Mouse (Mus musculus) thymus, adult 2 months (tissue): ENCODE measurements around the gene Socs4. TPM values are rescaled to one million over a fixed set of nuclear protein-coding genes. Genes with fewer than 3 reads are reported as not detected.

Experiments
- DNase-seq: peaks from one replicate; pipeline ENCODE4 v3.0.0; 2021
- H3K27ac ChIP-seq: fragments of 200-500 bp; 2 replicates; pipeline ENCODE4 v1.5.1; 2012; ENCODE audit warnings: low read length, control low read depth; ENCODE audit not compliant: control insufficient read depth, insufficient read depth
- H3K27me3 ChIP-seq: fragments of 200-500 bp; 2 replicates; pipeline ENCODE4 v1.6.1; 2012; ENCODE audit warnings: mild to moderate bottlenecking, low read length, moderate library complexity, mixed read lengths; ENCODE audit not compliant: control insufficient read depth, insufficient read depth
- H3K36me3 ChIP-seq: fragments of 200-500 bp; 2 replicates; pipeline ENCODE4 v1.6.1; 2012; ENCODE audit warnings: mild to moderate bottlenecking, low read length, moderate library complexity; ENCODE audit not compliant: control insufficient read depth, insufficient read depth
- H3K4me1 ChIP-seq: fragments of 200-500 bp; replicated peaks from 2 replicates; pipeline ENCODE4 v1.6.1; 2012; ENCODE audit warnings: low read length; ENCODE audit not compliant: control insufficient read depth, insufficient read depth
- H3K4me3 ChIP-seq: fragments of 200-500 bp; 2 replicates; pipeline ENCODE4 v1.5.1; 2012; ENCODE audit warnings: mild to moderate bottlenecking, low read length, control low read depth, moderate library complexity; ENCODE audit not compliant: control insufficient read depth, insufficient read depth
- CTCF ChIP-seq: fragments of 200-500 bp; IDR thresholded peaks from 2 replicates; pipeline ENCODE4 v1.5.1; 2012; ENCODE audit warnings: mild to moderate bottlenecking, control low read depth, low read length, moderate library complexity, borderline replicate concordance; ENCODE audit not compliant: control insufficient read depth, poor library complexity, insufficient read depth; ENCODE audit errors: extremely low read depth
- POLR2A ChIP-seq: fragments of 200-500 bp; IDR thresholded peaks from 2 replicates; pipeline ENCODE4 v1.6.1; 2012; ENCODE audit warnings: mild to moderate bottlenecking, low read length, control low read depth, moderate library complexity; ENCODE audit not compliant: control insufficient read depth, poor library complexity, insufficient read depth; ENCODE audit errors: extremely low read depth
- WGBS: fragments of 180-500 bp; shearing (Covaris S2); methylation state at CpG from one replicate; pipeline ENCODE4 v1.1.7; 2018; 5-methylcytosine and 5-hydroxymethylcytosine counted together
- polyA plus RNA-seq: library from polyadenylated mRNA; depleted of rRNA; stranded (reverse); fragments of >200 nt; gene quantifications from 2 replicates; pipeline ENCODE4 v1.2.3, GENCODE M21; 2012

The Socs4 gene
- polyA plus RNA-seq, 1 experiment: 7.4 TPM

DNA sequence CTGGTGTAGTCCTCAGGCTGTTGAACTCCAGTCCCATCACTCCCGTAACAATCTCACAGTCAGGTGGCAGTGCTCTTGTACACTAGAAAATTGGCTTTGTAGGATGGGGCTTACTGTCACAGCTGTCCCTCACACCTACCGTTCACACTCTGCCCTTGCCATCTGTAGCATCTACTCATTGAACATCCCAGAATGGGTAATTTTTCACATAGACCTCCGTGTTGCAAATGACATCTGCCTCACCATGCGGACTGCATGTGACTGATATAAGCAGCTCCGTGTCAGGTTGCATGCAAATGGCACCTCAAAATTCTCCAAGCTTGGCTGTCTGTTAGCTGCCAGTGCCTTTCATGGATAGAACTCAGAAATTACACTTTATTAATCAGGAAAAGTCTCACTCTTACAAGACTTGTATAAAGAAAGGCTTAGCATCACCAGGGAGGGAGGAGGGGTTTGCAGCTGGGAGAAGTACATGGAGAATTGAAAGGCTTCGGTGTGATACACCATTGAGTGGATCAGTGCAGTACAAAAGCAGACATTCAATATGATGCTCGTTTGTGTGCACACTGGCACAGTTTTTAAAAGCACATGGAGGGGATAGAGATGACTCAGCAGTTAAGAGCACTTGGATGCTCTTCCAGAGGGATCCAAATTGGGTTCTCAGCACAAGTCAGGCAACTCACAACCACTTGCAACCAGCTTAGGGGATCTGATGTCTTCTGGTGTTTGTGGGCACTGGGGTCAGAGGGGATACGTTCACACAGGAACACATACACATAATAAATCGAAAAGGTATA lies 49.4 kb downstream of the Socs4 start:
- DNase-seq: no peak
- Histone ChIP-seq H3K36me3 (no peaks in the 10 kb centered on the region), H3K4me1 (no peaks in the 10 kb centered on the region), H3K27ac (no peak overlapping the region), H3K27me3 (no peaks in the 10 kb centered on the region), H3K4me3 (no peak overlapping the region)
- no peak for TF ChIP-seq CTCF
- TF ChIP-seq POLR2A: no peak
- WGBS: 92% methylated on average over 9 of the region's 9 CpGs

DNA sequence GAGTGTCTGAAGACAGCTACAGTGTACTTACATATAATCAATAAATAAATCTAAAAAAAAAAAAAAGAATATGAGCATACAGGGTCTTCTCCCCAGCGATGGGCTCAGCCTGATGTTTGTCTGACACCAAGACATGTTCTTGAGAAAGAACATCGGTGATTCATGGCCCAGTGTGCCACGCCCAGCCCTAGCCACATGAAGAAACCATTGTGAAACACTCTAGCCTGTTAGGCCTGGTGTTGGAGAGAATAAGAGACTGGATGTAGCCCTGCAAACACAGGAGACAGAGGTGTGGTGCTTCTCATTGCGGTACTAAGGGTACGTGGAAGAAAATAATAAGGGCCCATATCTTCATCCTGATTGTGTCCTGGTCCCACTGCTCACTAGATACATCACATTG lies 50.6 kb downstream of the Socs4 start:
- H3K36me3 ChIP-seq: no peaks in the 10 kb centered on the region
- no peaks in the 10 kb centered on the region for H3K4me1 ChIP-seq
- 96% methylated on average over 5 of the region's 5 CpGs for WGBS
- no peaks in the 10 kb centered on the region for H3K27me3 ChIP-seq
- no peak overlapping the region for H3K4me3 ChIP-seq
- TF ChIP-seq CTCF: no peak
- no peak for TF ChIP-seq POLR2A
- no peak overlapping the region for H3K27ac ChIP-seq
- DNase-seq: no peak

DNA sequence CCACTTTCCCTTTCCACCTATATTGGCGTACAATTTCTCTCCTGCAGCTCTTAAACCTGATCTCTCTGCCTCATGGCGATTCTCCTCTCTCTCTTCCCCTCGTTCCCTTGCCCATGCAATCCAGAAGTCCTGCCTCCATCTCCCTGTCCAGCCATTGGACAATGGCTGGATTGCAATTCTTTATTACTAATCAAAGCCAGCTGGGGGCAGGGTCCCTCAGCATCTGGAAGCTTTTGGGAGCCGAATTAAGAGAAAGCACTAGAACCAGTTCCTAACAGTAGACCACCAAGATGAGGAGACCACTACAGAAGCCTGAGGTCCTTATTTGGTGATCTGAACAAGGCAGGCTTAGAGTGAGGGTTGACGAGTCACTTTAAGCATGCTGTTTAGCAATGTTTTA lies 55.2 kb downstream of the Socs4 start:
- no peak for TF ChIP-seq POLR2A
- TF ChIP-seq CTCF: no peak
- 89% methylated on average over 5 of the region's 5 CpGs for WGBS
- Histone ChIP-seq H3K4me3 (no peak overlapping the region), H3K27ac (no peak overlapping the region), H3K4me1 (no peaks in the 10 kb centered on the region), H3K36me3 (no peaks in the 10 kb centered on the region), H3K27me3 (no peaks in the 10 kb centered on the region)
- DNase-seq: no peak

DNA sequence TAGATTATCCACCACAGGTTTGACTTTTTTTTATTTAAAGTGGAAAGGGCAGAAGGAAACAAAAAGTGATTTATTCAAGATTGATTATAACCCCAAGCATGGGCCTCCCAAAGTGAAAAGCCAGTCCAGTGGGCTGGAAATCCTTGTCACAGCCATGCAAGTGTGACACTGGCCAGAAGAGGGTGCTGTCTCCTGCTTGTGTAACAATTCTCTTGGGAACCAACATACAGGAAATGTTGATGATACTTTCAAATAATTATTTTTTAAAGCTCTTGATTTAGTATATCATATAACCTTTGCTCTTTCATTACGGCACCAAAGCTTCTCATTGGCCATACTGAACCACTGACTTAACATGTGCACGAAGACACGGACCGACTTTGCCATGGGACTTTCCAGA lies 58.1 kb downstream of the Socs4 start:
- no peak overlapping the region for H3K27ac ChIP-seq
- no peak for TF ChIP-seq CTCF
- no peak for TF ChIP-seq POLR2A
- H3K36me3 ChIP-seq: no peaks in the 10 kb centered on the region
- H3K4me1 ChIP-seq: no peaks in the 10 kb centered on the region
- 88% methylated on average over 4 of the region's 4 CpGs for WGBS
- DNase-seq: peak; percentile 65
- no peaks in the 10 kb centered on the region for H3K27me3 ChIP-seq
- no peak overlapping the region for H3K4me3 ChIP-seq

DNA sequence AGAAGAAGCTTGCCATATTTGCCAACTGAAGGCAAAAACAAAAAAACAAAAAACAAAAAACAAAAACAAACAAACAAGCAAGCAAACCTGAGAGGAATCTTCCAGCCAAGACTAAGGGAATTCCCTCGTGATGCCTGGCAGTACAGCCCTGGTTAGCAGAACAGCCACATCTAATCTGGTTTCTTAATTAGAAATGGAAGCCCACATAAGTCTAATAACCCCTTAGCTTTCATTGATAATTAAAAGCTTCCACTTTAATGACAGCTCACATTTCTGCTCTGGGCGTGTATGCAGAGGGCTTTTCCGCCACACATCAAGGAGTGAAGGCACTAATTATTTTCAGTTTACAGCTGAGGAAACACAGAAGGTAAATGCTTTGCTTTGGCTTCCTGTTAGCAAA lies 58.6 kb downstream of the Socs4 start:
- H3K36me3 ChIP-seq: no peaks in the 10 kb centered on the region
- H3K27ac ChIP-seq: no peak overlapping the region
- no peaks in the 10 kb centered on the region for H3K27me3 ChIP-seq
- no peak for DNase-seq
- WGBS: 86% methylated on average over 3 of the region's 3 CpGs
- no peaks in the 10 kb centered on the region for H3K4me1 ChIP-seq
- no peak overlapping the region for H3K4me3 ChIP-seq
- TF ChIP-seq CTCF (no peak), POLR2A (no peak)

DNA sequence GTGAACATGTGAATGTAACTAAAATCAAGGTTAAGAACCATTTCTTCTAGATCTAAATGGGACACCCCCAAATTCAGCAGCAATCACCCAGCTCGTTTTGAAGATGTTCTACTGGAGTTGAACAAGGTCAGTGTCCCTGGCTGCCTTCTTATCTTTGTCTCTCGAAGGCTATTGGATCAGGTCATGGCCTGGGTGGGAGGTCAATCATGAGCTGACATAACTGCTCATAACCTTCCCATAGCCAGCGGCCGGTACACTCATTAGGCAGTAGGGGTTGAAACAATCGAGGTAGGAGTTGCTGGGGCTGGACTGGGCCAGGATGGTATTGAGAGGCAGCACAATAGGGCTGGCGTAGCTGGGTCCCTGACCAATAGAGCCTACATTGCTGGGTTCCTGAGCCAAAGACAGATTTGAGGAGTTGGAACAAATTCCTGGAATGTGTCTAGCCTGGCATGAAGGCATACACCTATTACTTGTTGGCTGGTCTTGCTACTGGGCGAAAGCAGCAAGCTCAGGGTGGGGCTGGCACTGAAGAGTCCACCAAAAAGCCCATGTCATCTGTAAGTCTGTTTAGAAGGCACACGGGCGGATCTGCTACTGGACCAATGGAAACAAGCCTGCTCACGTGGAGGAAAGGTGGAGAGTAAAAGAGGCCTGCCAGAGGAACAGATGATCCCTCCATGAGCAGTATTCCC lies 63.6 kb downstream of the Socs4 start:
- WGBS: 95% methylated on average over 10 of the region's 10 CpGs
- no peak for DNase-seq
- Histone ChIP-seq H3K36me3 (no peaks in the 10 kb centered on the region), H3K4me3 (no peak overlapping the region), H3K27ac (no peak overlapping the region), H3K4me1 (no peaks in the 10 kb centered on the region; the same call in 1 of the 2 replicates), H3K27me3 (no peaks in the 10 kb centered on the region)
- TF ChIP-seq CTCF: no peak
- no peak for TF ChIP-seq POLR2A
